Mouse (Mus musculus) macrophage (primary cell): Measurements from ENCODE around the gene Gm11060. TPM values are rescaled to one million over a fixed set of nuclear protein-coding genes. Genes with fewer than 3 reads are reported as not detected.

Experiments
- H3K27ac ChIP-seq: fragments of 350-480 bp; formaldehyde crosslinking; 2 replicates; pipeline ENCODE4 v1.9.0; 2021
- H3K36me3 ChIP-seq: fragments of 350-480 bp; formaldehyde crosslinking; 2 replicates; pipeline ENCODE4 v1.9.0; 2021; ENCODE audit errors: inconsistent target
- H3K4me3 ChIP-seq: fragments of 350-480 bp; formaldehyde crosslinking; 2 replicates; pipeline ENCODE4 v1.9.0; 2021; ENCODE audit errors: inconsistent target
- H3K79me2 ChIP-seq: fragments of 350-480 bp; formaldehyde crosslinking; 2 replicates; pipeline ENCODE4 v1.9.0; 2021; ENCODE audit errors: inconsistent target
- WGBS: methylation state at CpG from one replicate; pipeline ENCODE4 v1.1.7; 2026; ENCODE audit warnings: inconsistent platforms; ENCODE audit not compliant: missing documents; 5-methylcytosine and 5-hydroxymethylcytosine counted together
- polyA plus RNA-seq: library from polyadenylated mRNA; stranded (reverse); fragments of 250-400 nt; gene quantifications from 3 replicates; pipeline ENCODE4 v1.2.4, GENCODE M21; 2018; ENCODE audit warnings: inconsistent platforms

Gm11060 gene
- polyA plus RNA-seq, 1 experiment from 2014 or later = not detected

- no peak overlapping the region for H3K27ac ChIP-seq
- H3K4me3 ChIP-seq = no peak overlapping the region
- H3K36me3 ChIP-seq = no peaks in the 10 kb centered on the region
- 70% methylated on average over 7 of the region's 7 CpGs for WGBS
- no peaks in the 10 kb centered on the region for H3K79me2 ChIP-seq
Observed at GRCm38 (mm10) chr2:105089581-105090508, 2.0 kb upstream of the Gm11060 start.

GRCm38 (mm10) chr2:105090991-105091390, 827 bp upstream of the Gm11060 start:
- Histone ChIP-seq H3K27ac (no peak overlapping the region), H3K36me3 (no peaks in the 10 kb centered on the region), H3K4me3 (no peak overlapping the region), H3K79me2 (no peaks in the 10 kb centered on the region)
- 83% methylated on average over 5 of the region's 5 CpGs for WGBS

DNA sequence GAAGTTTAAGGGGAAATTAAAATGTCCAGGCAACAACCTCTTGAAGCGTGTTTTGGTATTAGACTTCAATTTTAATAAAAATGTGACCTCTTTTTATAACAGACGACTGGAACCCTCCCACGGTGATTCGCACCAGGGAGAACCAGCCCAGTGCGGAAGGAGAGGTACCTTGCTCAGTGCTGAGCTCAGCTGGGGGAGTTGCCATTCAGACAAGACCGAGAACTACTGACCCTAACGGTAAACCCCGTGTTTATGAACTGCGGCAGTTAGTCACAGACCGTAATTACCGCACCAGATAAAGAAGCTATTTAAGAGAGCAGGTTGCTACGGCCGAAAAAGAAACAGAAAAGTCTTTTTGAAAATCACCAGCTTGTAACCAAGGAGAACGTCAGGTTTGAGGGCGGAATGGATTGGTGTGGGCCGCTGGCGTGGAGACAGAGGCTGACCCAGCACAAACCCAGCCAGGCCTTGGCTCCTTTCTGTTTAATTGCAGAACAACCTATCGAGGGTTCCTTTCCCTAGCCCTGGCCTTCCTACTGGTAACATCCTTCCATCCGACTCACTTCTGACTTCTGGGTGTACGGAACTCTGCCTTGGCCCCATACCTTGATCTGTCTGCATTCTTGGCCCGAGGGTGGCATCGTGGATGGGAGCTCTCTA, 5.6 kb downstream of the Gm11060 start:
- 93% methylated on average over 22 of the region's 22 CpGs for WGBS
- no peak overlapping the region for H3K4me3 ChIP-seq
- H3K27ac ChIP-seq = no peak overlapping the region
- no peaks in the 10 kb centered on the region for H3K79me2 ChIP-seq
- H3K36me3 ChIP-seq = no peaks in the 10 kb centered on the region

GRCm38 (mm10) chr2:105099410-105099809, 7.6 kb downstream of the Gm11060 start:
- H3K4me3 ChIP-seq = no peak overlapping the region
- H3K36me3 ChIP-seq = no peaks in the 10 kb centered on the region
- no peak overlapping the region for H3K27ac ChIP-seq
- no peaks in the 10 kb centered on the region for H3K79me2 ChIP-seq
- 85% methylated on average over 7 of the region's 7 CpGs for WGBS

DNA sequence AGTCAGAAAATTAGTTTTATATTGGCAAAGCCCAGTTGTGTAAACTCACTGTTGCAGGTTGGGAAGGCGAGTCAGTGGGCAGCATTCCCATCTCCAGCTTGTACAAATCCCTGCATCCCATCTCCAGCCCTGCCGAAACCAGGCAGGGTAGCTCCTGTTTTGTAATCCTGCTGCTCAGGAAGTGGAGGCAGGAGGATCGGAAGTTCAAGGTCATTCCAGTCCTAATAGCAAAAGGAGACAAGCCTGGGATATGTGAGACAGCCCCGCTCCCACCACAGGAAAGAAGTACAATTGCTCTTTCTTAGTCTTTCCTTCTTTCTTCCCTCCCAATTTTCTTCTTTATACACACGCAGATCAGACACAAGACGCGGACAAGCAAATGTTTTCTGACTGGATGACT, 8.7 kb downstream of the Gm11060 start:
- WGBS = 72% methylated on average over 7 of the region's 7 CpGs
- H3K4me3 ChIP-seq = no peak overlapping the region
- H3K27ac ChIP-seq = no peak overlapping the region
- no peaks in the 10 kb centered on the region for H3K36me3 ChIP-seq
- no peaks in the 10 kb centered on the region for H3K79me2 ChIP-seq

- H3K27ac ChIP-seq = no peak overlapping the region
- H3K79me2 ChIP-seq = no peaks in the 10 kb centered on the region
- H3K4me3 ChIP-seq = no peak overlapping the region
- 38% methylated on average over 6 of the region's 6 CpGs for WGBS
- H3K36me3 ChIP-seq = no peaks in the 10 kb centered on the region
Observed at GRCm38 (mm10) chr2:105108703-105109158, 16.9 kb downstream of the Gm11060 start.

DNA sequence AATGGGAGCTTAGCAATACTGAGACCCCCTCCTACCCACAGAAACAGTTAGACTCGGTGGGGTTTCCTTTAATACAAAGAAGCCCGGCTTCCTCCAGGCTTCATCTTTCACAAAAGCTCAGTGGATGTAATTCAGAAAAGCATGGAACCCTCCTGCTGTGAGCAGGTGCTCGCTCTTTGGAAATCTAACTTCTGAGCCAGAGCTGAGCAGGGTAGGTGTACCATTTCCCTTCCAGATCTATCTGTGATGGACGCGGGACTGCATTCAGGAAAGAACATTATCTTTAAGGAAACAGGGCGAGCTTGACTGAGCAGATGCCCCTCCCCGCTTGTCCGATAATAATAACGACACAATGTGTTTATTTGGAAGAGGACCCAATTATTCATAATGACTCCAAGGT, 22.3 kb downstream of the Gm11060 start:
- Histone ChIP-seq H3K4me3 (no peak overlapping the region), H3K27ac (no peak overlapping the region), H3K79me2 (no peaks in the 10 kb centered on the region), H3K36me3 (no peaks in the 10 kb centered on the region)
- 25% methylated on average over 9 of the region's 9 CpGs for WGBS

DNA sequence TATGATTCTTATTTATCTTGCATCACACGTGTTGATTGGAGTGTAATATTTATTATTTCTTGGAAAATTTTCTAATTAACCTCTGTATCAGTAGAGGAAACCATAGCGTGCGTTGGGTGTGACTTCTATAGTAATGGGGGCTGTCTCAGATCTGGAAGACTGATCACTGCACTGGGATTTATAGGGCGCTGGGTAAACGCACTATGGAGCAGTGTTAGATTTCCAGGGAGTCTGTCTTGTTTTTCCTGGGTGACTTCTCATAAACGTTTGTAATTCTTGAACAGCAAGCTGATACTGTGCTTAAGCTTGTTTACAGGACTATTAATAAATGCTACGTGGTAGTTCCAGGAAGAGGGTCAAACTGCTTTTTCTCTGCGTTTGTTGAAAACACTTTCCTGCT, 25.9 kb downstream of the Gm11060 start:
- 63% methylated on average over 8 of the region's 8 CpGs for WGBS
- Histone ChIP-seq H3K4me3 (no peak overlapping the region), H3K36me3 (no peaks in the 10 kb centered on the region), H3K79me2 (no peaks in the 10 kb centered on the region), H3K27ac (no peak overlapping the region)

DNA sequence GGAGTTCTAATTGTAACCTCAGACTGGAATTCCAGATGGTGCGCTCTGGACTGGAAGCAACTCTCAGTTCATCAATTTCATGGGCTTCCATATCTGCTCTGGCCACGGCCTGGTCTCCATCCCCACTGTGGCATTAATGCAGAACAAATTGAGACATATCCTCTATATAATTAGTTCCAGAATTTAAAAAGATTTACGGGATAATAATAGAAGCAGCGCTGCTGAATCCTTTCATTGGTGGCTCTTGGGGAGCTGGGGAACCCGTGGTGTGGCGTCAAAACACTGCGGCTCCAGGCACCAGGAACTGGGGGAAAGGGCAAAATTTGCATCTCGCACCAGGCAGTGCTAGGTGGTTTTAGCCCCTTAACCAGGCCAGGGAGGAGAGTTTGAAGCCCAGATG, 30.4 kb downstream of the Gm11060 start:
- no peak overlapping the region for H3K27ac ChIP-seq
- WGBS = 17% methylated on average over 8 of the region's 8 CpGs
- H3K36me3 ChIP-seq = no peaks in the 10 kb centered on the region
- no peaks in the 10 kb centered on the region for H3K79me2 ChIP-seq
- no peak overlapping the region for H3K4me3 ChIP-seq

DNA sequence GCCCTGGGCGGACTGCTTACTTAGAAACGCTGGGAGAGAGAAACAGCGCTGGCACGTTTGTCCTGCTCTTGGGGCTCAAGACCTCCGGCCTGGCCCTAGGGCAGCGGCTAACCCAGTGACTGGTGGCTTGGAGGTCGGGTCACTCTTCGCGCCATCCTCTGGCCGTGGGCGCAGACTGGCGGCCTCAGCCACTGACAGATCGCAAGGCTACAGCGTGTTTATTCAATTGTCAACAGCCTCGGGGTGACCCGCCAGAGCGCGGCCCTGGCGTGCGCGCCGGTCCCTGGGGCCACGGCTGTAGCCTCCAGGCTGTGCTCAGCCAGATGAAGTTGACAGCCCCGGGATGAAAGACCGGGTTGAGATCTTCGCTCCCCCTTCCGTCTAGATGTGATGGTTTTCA, 31.1 kb downstream of the Gm11060 start:
- WGBS = 1% methylated on average over 27 of the region's 27 CpGs
- no peak overlapping the region for H3K27ac ChIP-seq

GRCm38 (mm10) chr2:105123431-105123830, 31.6 kb downstream of the Gm11060 start:
- Histone ChIP-seq H3K36me3 (no peaks in the 10 kb centered on the region), H3K79me2 (no peaks in the 10 kb centered on the region), H3K4me3 (no peak overlapping the region), H3K27ac (no peak overlapping the region)
- 6% methylated on average over 8 of the region's 8 CpGs for WGBS

More for the DNA sequence above, 31.1 kb downstream of the Gm11060 start:
- H3K4me3 ChIP-seq = no peak overlapping the region
- no peaks in the 10 kb centered on the region for H3K36me3 ChIP-seq
- no peaks in the 10 kb centered on the region for H3K79me2 ChIP-seq

- H3K4me3 ChIP-seq = no peak overlapping the region
- no peak overlapping the region for H3K27ac ChIP-seq
- 9% methylated on average over 9 of the region's 9 CpGs for WGBS
- H3K79me2 ChIP-seq = no peaks in the 10 kb centered on the region
- H3K36me3 ChIP-seq = no peaks in the 10 kb centered on the region
Observed at GRCm38 (mm10) chr2:105123881-105124280, 32.1 kb downstream of the Gm11060 start.

DNA sequence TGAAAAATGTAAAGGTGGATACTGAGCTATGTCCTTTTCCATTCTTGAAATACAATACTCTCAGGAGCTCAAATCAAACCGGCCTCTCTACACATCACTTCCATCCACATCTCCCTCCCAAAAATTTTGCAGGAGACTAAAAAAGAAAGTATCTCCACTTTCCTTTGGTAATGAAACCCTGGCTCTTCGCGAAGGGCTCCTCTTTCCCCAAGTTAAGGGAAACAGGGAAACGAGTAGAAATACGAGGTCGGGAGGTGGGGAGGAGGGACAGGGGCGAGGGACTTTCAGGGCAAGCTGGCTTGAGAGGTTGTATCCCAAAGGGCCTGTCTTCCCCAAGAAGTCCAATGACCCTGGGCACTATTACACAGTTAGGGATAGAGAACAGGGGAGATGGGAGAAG, 32.6 kb downstream of the Gm11060 start:
- Histone ChIP-seq H3K79me2 (no peaks in the 10 kb centered on the region), H3K36me3 (no peaks in the 10 kb centered on the region), H3K4me3 (no peak overlapping the region), H3K27ac (no peak overlapping the region)
- WGBS = 15% methylated on average over 7 of the region's 7 CpGs

DNA sequence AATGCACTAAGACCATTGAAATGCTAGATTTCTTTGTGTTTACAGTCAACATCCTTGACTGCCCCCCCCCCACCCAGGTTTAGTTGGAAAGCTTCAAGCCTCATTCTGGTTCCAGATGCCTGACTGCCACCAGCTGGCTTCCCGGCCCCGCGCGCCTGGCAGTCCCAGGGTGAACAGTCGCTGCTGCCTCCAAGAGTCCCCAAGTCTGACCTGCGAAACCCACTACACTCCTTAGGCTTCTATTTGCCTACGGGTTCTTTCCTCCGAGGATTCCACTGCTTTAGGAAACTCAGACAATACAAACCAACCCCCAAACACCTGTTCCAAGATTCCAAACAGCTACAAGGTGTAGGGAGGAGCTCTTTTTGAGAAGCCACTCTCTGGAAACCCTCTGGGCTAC, 33.4 kb downstream of the Gm11060 start:
- WGBS = 12% methylated on average over 8 of the region's 8 CpGs
- H3K27ac ChIP-seq = no peak overlapping the region

GRCm38 (mm10) chr2:105125641-105126040, 33.8 kb downstream of the Gm11060 start:
- Histone ChIP-seq H3K27ac (no peak overlapping the region), H3K36me3 (no peaks in the 10 kb centered on the region), H3K4me3 (no peak overlapping the region), H3K79me2 (no peaks in the 10 kb centered on the region)
- 14% methylated on average over 15 of the region's 15 CpGs for WGBS

More for the DNA sequence above, 33.4 kb downstream of the Gm11060 start:
- Histone ChIP-seq H3K79me2 (no peaks in the 10 kb centered on the region), H3K4me3 (no peak overlapping the region), H3K36me3 (no peaks in the 10 kb centered on the region)
